Mouse (Mus musculus) liver, adult 2 months (tissue): ENCODE results near the gene Nectin2.
A peak's percentile ranks its signal among the peaks of the same experiment; 100 is the strongest.

Experiments
- CTCF ChIP-seq: fragments of 200-500 bp; IDR thresholded peaks from 2 replicates; pipeline ENCODE4 v1.5.1; 2011; ENCODE audit warnings: low read depth, low read length, control low read depth
- POLR2A ChIP-seq: fragments of 200-500 bp; IDR thresholded peaks from 2 replicates; pipeline ENCODE4 v1.6.1; 2011; ENCODE audit warnings: low read length, control low read depth; ENCODE audit not compliant: insufficient read depth; ENCODE audit errors: extremely low read depth

GRCm38 (mm10) chr7:19668947-19669721 lies 81.1 kb downstream of the Nectin2 start:
- TF ChIP-seq CTCF: peak; percentile 73
- TF ChIP-seq POLR2A: no peak
